Mouse (Mus musculus) Muller cell, postnatal 12 days (primary cell): ENCODE measurements around the gene Pes1.

Experiments used
- DNase-seq: peaks from one replicate; pipeline ENCODE4 v3.0.0-alpha.2; 2015; ENCODE audit errors: inconsistent ontology term

The Pes1 gene

DNA sequence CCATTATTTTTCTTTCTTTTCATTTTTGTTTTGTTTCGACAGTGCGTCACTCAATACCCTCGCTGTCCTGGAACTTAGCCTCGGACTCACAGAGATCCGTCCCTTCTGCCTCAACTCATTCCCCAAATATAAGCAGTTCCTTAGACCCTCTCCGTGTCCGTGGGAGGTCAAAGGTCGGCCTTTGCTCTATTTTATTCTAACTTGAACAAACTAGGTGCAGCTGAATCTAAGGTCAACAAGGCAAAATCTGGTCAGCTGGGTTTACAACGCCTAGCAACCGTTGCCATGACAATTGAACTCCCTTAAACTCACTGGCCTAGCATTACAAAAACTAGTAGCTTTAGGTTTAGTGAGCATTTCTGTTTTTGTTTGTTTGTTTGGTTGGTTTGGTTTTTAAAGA is 620 bp upstream of the Pes1 start:
- no peak for DNase-seq

DNA sequence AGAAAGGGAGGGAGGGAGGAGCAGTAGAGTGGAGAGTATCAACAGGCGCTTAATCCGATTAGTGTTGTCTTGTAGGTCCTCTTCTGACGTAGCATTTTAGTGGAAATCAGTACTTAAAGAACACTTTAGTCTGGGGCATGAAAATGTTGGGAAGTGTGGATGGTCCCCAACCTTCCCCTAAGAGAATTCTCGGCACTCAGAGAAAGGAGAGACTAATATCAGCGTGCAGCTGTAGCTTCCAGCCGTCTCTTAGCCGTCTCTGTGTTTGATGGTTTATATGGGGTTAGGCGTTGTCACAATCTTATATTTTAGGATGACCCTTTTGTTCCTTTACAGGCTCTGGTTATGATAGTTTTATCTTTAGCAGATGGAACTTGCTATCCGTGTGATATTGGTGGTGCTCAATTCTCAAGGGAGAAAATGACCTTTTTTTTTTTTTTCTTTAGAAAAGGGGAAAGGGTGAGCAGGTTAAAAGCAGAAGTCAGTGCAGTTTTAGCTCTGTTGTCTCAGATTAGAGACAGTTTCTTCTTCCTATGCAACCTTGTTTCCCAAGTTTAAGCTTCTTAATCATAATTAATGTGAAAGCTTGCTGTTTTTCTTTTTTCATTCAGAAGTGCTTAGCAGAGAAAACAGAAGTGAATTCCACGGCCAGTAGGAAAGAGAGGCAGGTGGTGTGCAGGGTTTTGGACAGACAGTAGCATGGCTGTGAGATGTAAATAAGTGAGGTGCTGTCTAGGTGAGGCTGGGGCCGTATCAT is 819 bp downstream of the Pes1 start:
- DNase-seq, result no peak

DNA sequence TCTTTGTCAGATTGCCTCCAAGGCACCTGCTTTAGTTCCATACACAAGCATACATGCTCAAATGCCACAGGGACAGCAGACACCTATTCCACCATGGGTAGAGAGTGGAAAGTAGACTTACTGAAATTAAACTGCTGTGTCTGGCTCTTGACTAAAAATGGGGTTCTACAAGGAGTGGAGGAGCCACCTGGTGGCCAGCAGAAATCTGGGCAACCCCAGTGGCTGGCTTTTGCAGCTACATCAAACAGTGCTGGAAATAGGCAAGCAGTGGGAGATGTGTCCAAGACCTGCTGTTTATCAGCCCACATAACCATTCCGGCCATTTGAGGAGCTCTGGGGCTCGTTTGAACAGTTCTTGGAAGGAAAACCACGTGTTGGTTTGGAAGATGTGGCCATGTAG is 6.1 kb downstream of the Pes1 start:
- no peak for DNase-seq

DNA sequence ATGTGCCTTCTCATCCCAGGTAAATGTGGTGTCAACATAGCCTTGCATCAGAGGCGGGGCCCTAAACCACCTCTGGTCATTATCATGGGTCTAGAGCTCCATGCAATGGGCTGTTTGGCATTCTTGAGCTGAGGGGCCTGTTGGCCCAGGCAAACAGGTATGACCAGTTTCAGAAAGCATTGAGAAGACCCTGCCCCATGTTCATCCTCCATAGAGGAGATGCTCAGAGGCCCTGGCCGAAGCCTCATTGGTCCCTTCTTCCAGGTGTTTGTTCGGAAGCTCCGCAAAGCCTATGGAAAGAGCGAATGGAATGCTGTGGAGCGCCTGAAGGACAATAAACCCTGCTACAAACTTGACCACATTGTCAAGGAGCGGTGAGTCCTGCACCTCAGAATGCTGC is 6.6 kb downstream of the Pes1 start:
- no peak for DNase-seq

DNA sequence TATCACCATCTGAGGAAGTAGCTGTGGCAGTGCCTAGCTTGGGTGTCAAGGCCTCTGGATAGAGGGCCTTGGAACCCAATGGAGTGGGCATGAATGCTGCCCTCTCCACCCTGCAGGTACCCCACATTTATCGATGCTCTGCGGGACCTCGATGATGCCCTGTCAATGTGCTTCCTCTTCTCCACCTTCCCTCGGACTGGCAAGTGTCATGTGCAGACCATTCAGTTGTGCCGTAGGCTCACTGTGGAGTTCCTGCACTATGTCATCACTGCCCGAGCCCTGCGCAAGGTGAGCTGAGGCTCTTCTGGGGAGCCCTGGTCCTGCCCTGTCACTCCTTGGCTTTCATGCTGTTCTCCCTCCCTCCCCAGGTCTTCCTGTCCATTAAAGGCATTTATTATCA is 9.3 kb downstream of the Pes1 start:
- DNase-seq, result no peak

DNA sequence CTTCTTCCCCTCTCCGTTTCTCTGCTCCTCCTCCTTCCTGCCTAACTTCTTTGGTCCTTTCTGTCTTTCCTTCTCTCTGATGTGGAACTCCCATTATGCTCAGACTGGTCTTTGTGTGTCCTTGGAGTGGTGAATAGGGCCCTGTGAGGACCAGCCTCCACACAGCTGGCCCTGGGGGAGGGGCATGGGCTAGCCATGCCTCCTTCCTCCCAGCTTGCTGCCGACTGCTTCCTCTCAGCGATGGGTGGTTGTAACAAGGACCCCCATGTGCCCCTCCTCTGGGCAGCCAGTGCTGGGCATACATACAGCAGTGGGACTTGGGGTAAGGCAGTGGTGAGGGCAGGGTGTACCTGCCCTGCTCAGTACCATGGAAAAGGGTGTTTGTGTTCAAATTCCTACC is 10.5 kb downstream of the Pes1 start:
- DNase-seq, result no peak

DNA sequence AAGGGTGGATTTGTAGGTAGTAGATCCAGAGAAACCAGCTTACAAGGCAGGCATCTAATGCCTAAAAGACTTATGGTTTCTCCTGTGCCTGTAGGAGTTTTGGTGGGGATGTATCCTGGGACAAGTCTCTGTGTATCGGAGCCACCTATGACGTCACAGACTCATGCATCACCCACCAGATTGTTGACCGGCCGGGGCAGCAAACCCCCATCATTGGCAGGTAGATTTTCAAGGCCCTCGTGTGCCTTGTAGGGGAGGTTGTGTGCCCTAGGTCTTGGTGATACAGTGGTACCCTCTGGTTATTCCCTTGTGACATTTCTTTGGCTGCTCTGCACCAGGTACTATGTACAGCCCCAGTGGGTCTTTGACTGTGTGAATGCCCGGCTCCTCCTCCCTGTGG is 12.9 kb downstream of the Pes1 start, which contains the start of gene 4930556J24Rik:
Gene 4930556J24Rik (minus strand): TSS at position 101 of the 400 bp plus-strand sequence.
- DNase-seq, result no peak

DNA sequence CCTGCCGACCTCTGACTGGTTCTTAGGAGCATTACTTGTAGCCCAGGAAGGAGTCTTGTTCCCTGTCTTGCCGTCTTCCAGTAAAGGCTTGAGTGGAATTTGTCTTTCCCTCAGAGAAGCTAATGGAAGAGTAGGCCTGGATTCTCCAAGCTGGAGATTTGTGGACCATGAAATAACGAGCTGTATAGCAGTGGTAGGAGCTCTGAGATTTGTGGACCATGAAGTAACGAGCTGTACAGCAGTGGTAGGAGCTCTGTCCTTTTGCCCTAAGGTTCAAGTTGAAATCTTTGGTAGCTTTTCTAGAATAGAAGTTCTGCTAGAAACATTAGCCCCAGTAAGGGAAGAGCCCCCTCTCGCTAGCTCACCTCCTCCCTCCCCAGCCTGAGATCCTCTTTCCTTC is 14.6 kb downstream of the Pes1 start:
- no peak for DNase-seq

DNA sequence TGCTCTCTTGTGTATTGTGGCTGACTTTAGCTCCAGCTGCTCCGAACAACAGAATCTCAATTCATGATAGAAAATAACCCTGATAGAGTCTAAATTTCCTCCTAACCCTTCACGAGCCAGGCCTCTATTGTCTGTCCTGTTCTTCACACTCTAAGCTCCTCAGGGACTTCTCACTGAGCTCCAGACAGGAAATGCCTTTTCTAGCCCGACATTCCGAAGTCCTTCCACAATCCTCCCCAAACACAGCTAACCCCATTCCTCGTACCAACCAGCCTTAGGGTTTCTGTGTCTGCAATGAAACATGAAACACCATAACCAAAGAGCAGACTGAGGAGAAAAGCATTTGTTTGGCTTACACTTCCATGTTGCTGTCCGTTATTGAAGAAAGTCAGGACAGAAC is 17.8 kb downstream of the Pes1 start:
- DNase-seq, result no peak

DNA sequence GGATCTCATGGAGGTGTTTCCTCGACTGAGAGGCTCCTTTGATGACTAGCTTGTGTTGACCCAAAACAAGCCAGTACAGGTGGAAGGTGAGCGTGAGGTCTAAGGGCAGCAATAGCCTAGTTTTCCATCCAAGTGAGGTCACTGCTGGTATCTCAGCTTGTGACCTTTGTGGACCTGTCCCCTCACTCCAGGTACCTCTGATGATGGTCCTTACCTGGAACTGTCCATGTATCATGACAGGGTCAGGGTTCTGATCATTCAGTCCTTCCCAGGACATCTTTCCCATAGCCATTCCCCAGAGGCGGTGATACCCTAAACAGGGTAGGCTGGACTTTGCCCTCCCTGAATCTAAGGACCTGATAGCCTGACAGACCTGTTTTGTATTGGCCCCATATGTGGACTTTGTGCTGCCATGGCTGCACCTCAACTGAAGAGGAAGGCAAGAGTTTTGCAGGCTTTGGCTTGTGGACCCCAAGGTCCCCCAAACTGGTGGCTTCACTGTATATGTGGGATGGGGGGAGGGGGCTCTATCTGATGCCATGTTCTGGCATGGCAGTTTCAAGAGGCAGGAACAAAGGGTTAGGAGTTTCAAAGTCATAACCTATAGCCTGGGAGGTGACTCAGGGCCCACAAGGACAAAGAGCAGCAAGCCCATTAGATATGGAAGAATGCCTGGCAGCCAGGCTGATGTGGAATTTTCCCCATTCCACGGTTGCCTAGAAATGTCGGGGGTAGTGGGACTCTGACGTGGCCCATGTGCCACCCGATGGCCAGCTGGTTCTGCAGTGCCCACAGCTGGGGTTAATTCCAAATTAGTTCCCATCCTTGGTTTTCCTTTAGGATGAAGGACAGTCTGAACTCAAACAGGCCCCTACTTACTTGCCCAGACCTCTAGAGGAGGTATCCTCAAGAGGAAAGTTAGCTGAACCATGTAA is 18.8 kb downstream of the Pes1 start:
- DNase-seq, result peak; percentile 53

DNA sequence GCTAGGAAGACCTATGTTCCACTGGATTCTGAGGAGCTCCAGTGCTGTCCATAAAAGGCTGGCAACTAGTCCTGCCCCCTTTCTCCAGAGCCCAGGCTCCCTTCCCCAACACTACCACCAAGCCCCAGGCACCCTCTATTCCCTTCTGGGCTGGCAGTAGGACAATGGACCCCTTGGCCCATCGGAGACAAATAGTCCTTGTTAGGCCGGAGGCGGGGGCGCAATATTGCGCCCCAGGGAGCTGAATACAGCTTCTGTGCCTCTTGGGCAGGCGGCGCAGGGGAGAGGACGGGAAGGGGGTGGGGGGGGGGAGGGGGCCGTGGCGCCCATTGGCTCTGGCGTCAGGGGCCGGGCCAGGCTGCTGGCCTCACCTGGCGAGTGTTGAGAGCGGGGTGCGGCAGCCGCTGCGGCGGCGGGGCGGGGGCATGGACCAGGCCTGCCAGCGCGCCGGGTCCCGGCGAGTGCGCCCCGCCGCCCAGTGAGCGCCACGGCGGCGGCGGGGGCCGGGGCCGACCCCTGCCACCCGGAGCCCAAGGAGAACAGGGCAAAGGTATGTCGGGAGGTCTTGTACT is 19.6 kb downstream of the Pes1 start, which contains the start of gene Gal3st1:
Gene Gal3st1 (plus strand): TSS at position 346 of the 572 bp plus-strand sequence.
- DNase-seq, result no peak

DNA sequence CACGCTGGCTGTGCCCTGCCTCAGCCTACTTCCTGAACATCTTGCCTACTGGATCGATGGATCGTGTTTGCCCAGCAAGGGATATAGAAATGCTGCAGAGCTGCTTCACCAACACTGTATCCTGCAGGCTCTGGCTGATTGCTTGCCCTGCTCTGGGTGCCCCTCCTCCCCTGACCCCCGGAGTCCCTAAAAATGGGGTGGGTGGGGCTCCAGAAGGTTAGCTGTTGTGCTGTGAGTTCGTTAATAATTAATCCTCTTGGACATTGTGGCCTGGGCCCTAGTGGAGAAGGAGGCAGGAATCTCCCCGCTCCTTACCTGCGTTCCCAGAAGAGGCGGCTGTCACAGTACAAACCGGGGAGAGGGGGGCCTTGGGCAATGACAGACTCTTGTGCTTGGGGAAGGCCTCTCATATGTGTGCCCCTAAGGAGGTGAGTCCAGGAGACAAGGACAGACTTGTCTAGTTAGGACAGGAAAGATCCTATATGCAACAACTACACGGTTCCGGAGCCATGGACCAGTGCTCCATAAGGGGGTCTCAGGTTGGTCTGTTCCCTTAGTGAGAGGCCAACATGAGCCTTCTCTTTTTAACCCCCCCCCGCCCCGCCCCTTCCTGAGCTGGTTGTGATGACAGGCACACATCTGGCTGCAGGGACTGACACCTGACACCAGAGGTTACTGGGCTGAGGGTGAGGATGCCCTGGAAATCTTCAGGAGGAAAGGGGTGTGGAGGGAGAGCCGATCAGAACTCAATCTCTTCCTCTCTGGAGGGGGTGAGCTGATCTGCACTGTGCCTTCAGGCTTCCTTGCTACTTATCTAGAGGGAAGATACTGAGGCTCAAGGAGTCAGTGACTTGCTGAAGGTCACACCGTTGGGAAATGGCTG is 20.3 kb downstream of the Pes1 start:
- no peak for DNase-seq

DNA sequence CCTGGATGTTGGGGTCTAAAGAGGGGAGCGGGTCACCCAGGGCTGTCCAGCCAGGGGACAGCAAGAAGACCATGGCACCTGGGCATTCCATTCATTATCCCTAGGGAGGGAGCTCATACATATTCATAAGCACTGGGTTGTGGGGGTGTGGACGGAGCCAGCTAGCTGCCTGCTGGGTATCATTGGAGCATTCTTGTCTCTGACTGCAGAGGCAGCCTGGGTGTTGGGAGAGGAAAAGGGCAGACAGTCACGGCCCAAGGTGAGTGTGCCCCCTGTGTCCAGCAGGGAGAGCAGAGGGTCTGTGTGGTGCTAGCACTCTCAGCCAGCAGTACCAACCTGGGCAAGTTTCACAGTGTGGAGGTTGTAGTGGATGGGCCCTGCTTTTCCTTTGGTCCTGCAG is 26.0 kb downstream of the Pes1 start:
- no peak for DNase-seq

DNA sequence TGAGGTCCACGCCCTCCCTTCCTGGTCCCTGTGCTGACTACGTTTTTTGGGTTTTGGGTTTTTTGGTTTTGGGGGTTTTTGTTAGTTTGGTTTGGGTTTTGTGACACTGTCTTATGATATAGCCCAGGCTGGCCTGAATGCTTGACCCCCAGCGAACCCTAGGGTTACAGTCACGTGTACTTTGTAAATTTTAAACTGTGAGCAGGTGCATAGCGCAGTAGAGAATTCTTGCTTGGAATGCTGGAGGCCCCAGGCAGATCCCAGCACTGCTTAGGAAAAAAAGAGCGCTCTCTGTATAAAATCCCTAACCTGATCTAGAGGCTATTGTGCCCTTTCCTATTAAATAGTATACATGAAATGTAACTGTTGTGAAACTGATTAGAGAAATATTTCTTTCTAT is 29.4 kb downstream of the Pes1 start:
- no peak for DNase-seq

DNA sequence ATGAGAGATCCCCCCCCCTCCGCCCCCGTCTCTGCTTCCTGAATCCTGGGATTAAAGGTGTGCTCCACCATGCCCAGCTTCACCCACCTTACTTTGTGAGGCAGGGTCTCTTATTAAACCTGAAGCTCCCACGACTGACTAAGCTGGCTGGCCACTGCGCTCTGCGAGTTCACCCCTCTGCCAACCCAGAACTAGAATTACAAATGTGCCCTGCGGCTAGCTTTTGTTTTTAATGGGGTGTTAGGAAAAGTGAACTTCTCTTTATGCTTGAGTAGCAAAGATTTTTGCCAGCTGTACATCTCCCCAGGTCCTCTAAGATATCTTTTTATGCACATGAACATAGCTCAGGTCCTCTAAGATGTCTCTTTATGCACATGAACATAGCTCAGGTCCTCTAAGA is 30.1 kb downstream of the Pes1 start:
- no peak for DNase-seq

DNA sequence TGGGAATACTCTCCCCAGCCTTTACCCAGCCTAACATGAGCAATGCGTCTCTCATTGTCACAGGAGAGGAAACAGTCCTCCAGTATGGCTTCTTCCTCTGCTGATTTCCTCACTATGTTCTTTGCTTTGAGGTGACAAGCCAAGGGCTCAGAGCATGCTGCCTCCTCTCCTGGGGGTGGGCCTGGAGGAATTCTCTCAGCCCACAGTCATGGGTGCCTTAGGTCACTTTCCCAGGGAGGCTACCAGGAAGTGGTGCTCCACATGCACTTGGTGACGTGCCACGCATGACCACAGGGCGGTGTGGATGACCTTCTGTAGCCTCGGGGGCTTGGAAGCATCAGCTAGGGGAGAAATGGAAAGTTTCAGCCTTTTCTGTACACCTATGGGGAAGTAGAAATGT is 31.7 kb downstream of the Pes1 start:
- DNase-seq, result no peak

DNA sequence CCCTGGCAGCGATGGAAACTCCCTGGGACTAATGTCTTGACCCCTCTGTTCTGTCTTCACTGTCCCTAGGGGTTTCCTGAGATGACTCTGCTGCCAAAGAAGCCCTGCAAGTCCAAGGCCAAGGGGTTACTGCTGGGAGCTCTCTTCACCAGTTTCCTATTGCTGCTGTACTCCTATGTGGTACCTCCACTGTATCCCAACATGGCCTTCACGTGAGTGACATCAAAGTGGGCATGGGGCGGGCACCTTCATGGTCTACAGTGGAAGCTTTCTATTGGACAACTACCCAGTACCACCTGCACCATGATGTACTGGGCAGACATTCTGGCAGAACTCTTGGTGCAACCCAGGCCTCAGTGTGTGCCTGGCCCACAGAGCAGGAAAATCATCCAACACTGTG is 33.1 kb downstream of the Pes1 start:
- DNase-seq, result no peak

DNA sequence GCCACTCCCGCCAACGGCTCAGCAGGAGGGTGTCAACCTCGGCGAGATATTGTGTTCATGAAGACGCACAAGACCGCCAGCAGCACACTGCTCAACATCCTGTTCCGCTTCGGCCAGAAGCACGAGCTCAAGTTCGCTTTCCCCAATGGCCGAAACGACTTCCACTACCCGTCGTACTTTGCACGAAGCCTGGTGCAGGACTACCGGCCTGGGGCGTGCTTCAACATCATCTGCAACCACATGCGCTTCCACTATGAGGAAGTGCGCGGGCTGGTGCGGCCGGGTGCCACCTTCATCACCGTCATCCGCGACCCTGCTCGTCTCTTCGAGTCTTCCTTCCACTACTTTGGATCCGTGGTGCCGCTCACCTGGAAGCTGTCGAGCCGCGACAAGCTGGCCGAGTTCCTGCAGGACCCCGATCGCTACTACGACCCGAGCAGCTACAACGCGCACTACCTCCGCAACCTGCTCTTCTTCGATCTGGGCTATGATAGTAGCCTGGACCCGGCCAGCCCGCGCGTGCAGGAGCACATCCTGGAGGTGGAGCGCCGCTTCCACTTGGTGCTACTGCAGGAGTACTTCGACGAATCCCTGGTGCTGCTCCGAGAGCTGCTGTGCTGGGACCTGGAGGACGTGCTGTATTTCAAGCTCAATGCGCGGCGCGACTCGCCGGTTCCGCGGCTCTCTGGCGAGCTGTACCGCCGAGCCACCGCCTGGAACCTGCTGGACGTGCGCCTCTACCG is 34.4 kb downstream of the Pes1 start:
- no peak for DNase-seq

DNA sequence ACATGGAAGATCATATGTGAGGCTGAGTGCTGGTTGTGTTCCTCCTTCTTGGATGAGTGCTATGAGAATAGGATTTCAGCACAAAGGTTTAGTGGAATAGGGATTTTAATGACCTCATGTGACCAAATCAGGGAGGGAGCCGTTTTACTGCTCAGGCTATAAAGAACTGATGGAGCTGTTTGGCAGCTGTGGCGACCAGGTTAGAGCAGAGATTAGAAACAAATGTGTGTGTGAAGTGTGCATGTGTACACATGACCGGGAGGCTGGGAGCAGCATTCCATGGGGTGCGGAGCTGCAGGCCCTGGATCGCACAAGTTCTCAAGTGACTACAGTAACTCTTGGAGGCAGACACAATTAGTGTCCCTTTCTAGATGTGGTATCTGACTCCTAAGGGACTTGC is 35.8 kb downstream of the Pes1 start:
- DNase-seq, result no peak

DNA sequence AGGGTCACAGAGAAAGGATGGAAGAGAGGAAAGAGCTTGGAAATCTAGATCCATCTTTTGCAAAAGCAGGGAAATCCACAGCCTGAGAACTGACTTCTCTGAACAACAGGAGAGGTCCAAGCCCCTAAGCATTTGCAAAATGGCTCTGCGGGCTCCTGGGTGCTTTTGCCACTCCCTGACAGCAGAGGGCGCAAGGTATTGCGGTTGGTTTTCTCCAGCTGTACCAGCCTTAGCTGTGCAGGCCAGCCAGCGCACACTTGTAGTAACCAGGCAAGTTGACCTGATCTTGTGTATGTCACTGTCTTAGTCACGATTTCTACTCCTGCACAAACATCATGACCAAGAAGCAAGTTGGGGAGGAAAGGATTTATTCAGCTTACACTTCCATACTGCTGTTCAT is 37.8 kb downstream of the Pes1 start:
- DNase-seq, result peak; percentile 11
